Comparison of ENCODE assay signal across 12 mouse cellular contexts in the genomic region with DNA sequence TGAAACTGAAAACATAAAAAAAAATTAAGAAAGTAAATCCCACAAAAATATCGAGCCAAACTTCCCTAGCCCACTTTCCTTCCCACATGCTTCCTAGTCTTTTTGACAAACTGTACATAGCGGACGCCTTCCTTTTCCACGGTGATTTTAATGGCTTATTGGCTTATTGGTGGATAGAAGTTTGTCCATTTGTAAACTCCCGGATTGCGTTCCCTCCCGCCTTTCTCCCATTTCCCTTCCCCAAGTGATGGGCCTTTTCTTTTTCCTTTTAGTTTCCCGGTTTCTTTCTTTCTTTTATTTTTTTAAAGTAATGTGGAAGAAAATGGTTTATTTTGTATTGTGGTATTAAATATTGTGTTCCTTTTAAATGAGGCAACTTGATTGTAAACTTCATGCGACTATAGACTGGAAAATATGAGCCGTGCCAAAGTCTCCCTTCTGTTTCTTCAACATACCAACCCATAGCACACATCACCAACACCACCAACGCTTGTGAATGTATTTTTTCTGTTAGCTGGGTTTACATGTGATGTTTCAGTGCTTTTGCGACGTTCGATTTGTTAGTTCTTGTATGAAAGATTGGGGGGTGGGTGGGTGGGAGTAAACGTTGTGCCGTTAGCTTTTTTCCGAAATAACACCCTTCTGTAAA. TPM values are rescaled to one million over a fixed set of nuclear protein-coding genes. Genes with fewer than 3 reads are reported as not detected.
DNase-seq lines count a peak whose midpoint lies in the region; ATAC-seq and TF ChIP-seq lines count a peak whose summit lies in the region.
"Had no signal": no experiment of that assay in that cellular context is flagged by ENCODE, and none has a peak within 500 bp of the region (broad histone marks: within the 10 kb centered on the region; RNA-seq: fewer than 3 reads in every experiment).

No protein-coding gene starts in this region.

- peak overlapping the region; percentile 62 for H3K4me2 ChIP-seq in midbrain, embryonic 11.5 days
- H3K4me2 ChIP-seq in liver, embryonic 12.5 days = no peak overlapping the region

- DNase-seq in left cerebral cortex, adult 2 months (ENCODE audit: extremely low spot score in 1 of 2, low spot score in 2 of 2) = no peak
- no peak for DNase-seq in left cerebral cortex, adult 8-10 months (ENCODE audit: low spot score in 2 of 2)
- DNase-seq in hindbrain, embryonic 10.5 days (ENCODE audit: low spot score) = no peak
- peak; percentile 93 for DNase-seq in midbrain, embryonic 11.5 days (ENCODE audit: low spot score, missing footprints)
- no peak for DNase-seq in urinary bladder, postnatal 10 days (ENCODE audit: low spot score)
- DNase-seq in urinary bladder, postnatal 36 days (ENCODE audit: low spot score in 2 of 2) = no peak
- no peak for DNase-seq in Muller cell, postnatal 12 days (ENCODE audit: inconsistent ontology term)
- DNase-seq: lung, adult 2 months had no signal

- intact Hi-C loops in left cerebral cortex, adult 2 months (cut with DNase I) = loop anchor here (5.0 kb wide), 1 partner anchor 398 kb away; no protein-coding TSS in a partner anchor

- no peaks in the 10 kb centered on the region for H3K9me3 ChIP-seq in hindbrain, embryonic 10.5 days
- no peaks in the 10 kb centered on the region for H3K9me3 ChIP-seq in midbrain, embryonic 11.5 days (ENCODE audit: control insufficient read depth, low read length)
- H3K9me3 ChIP-seq in liver, embryonic 12.5 days (replicated peaks) = no peaks in the 10 kb centered on the region

- peak overlapping the region; percentile 36; the same call in 1 of the 2 replicates for H3K27ac ChIP-seq in left cerebral cortex, adult 2 months
- peak overlapping the region; percentile 97 for H3K27ac ChIP-seq in hindbrain, embryonic 10.5 days
- H3K27ac ChIP-seq in midbrain, embryonic 11.5 days (ENCODE audit: low read depth, low read length) = no peak overlapping the region
- no peak overlapping the region for H3K27ac ChIP-seq in liver, embryonic 12.5 days

- 6% methylated on average over 17 of the region's 17 CpGs for WGBS in hindbrain, embryonic 10.5 days
- WGBS in midbrain, embryonic 11.5 days = 6% methylated on average over 17 of the region's 17 CpGs
- WGBS in liver, embryonic 12.5 days (ENCODE audit: insufficient replicate concordance) = 27% methylated on average over 17 of the region's 17 CpGs

- ATAC-seq in midbrain, embryonic 11.5 days (ENCODE audit: low FRiP score) = no peak
- no peak for ATAC-seq in liver, embryonic 12.5 days

- H3K27me3 ChIP-seq in hindbrain, embryonic 10.5 days (ENCODE audit: insufficient read depth, poor library complexity, severe bottlenecking) = peaks cover 98% of the 10 kb centered on the region
- peaks cover 64% of the 10 kb centered on the region for H3K27me3 ChIP-seq in midbrain, embryonic 11.5 days (ENCODE audit: control insufficient read depth, insufficient read depth, low read length)
- H3K27me3 ChIP-seq in liver, embryonic 12.5 days (replicated peaks) = peaks cover 100% of the 10 kb centered on the region
- H3K27me3 ChIP-seq: CH12.LX had no signal

- peak overlapping the region; percentile 18 for H3K4me3 ChIP-seq in left cerebral cortex, adult 2 months
- H3K4me3 ChIP-seq in hindbrain, embryonic 10.5 days = peak overlapping the region; percentile 81
- H3K4me3 ChIP-seq in midbrain, embryonic 11.5 days (ENCODE audit: low read depth, low read length) = peak overlapping the region; percentile 75
- no peak overlapping the region for H3K4me3 ChIP-seq in liver, embryonic 12.5 days
- H3K4me3 ChIP-seq: myocyte had no signal

- no peak for TF ChIP-seq CTCF in left cerebral cortex, adult 2 months (IDR thresholded peaks at IDR 0.05)

- H3K36me3 ChIP-seq in hindbrain, embryonic 10.5 days = peaks cover 24% of the 10 kb centered on the region
- H3K36me3 ChIP-seq in midbrain, embryonic 11.5 days (ENCODE audit: control insufficient read depth, insufficient read depth, low read length) = no peaks in the 10 kb centered on the region
- H3K36me3 ChIP-seq in liver, embryonic 12.5 days = no peaks in the 10 kb centered on the region

- H3K4me1 ChIP-seq in hindbrain, embryonic 10.5 days (replicated peaks) = peaks cover 64% of the 10 kb centered on the region
- H3K4me1 ChIP-seq in midbrain, embryonic 11.5 days (ENCODE audit: control insufficient read depth, insufficient read depth, low read length) = peaks cover 15% of the 10 kb centered on the region
- peaks cover 14% of the 10 kb centered on the region for H3K4me1 ChIP-seq in liver, embryonic 12.5 days

- H3K9ac ChIP-seq in midbrain, embryonic 11.5 days (ENCODE audit: low read length) = peak overlapping the region; percentile 96
- no peak overlapping the region for H3K9ac ChIP-seq in liver, embryonic 12.5 days

RNA-seq across cellular contexts. Expression of a gene that starts 4.3 kb away (rescaled TPM):
- total RNA-seq in left cerebral cortex, adult 2 months (2021) = 10 to 100 TPM; 17.4 to 18.3 TPM
- 10 to 100 TPM; 20.3 to 25.7 (median 21.7) TPM for total RNA-seq in left cerebral cortex, adult 8-10 months (2022)
- 7.2 and 10.1 TPM in 2 replicates for polyA plus RNA-seq in hindbrain, embryonic 10.5 days (2016; fragmentation: Nextera tagmentation; extraction: Ambion mirVana)
- polyA plus RNA-seq in midbrain, embryonic 11.5 days (2014; fragmentation: Nextera tagmentation; extraction: Ambion mirVana) = 5.8 and 6.3 TPM in 2 replicates
- not detected in 2 replicates for polyA plus RNA-seq in liver, embryonic 12.5 days (2016; fragmentation: Nextera tagmentation; extraction: Ambion mirVana)
- total RNA-seq: CH12.LX; granulocyte monocyte progenitor cell, adult 5-6 weeks had no signal
- polyA plus RNA-seq: lung, adult 2 months had no signal

RNA-seq across cellular contexts. Expression of a gene that starts 10.8 kb away (rescaled TPM):
- not detected for total RNA-seq in left cerebral cortex, adult 2 months (2021)
- not detected for total RNA-seq in left cerebral cortex, adult 8-10 months (2022)
- polyA plus RNA-seq in hindbrain, embryonic 10.5 days (2016; fragmentation: Nextera tagmentation; extraction: Ambion mirVana) = 0.24 and 0.29 TPM in 2 replicates
- polyA plus RNA-seq in midbrain, embryonic 11.5 days (2014; fragmentation: Nextera tagmentation; extraction: Ambion mirVana) = 0.41 and 0.45 TPM in 2 replicates
- not detected in 2 replicates for polyA plus RNA-seq in liver, embryonic 12.5 days (2016; fragmentation: Nextera tagmentation; extraction: Ambion mirVana)
- total RNA-seq: CH12.LX; granulocyte monocyte progenitor cell, adult 5-6 weeks had no signal
- polyA plus RNA-seq: lung, adult 2 months; myocyte had no signal

RNA-seq across cellular contexts. Expression of a gene that starts 14.1 kb away (rescaled TPM):
- total RNA-seq in left cerebral cortex, adult 2 months (2021) = 1 to 10 TPM; 4.1 to 4.8 TPM
- 1 to 10 TPM; 2.2 to 6.1 (median 3.5) TPM for total RNA-seq in left cerebral cortex, adult 8-10 months (2022)
- 16.5 and 20.3 TPM in 2 replicates for polyA plus RNA-seq in hindbrain, embryonic 10.5 days (2016; fragmentation: Nextera tagmentation; extraction: Ambion mirVana)
- polyA plus RNA-seq in midbrain, embryonic 11.5 days (2014; fragmentation: Nextera tagmentation; extraction: Ambion mirVana) = 14.6 and 15.8 TPM in 2 replicates
- polyA plus RNA-seq in liver, embryonic 12.5 days (2016; fragmentation: Nextera tagmentation; extraction: Ambion mirVana) = not detected in 2 replicates
- total RNA-seq: granulocyte monocyte progenitor cell, adult 5-6 weeks had no signal
- polyA plus RNA-seq: lung, adult 2 months had no signal

RNA-seq across cellular contexts. Expression of a gene that starts 28.7 kb away (rescaled TPM):
- under 1 TPM; 0.28 to 0.34 TPM for total RNA-seq in left cerebral cortex, adult 2 months (2021)
- under 1 TPM in 3 of 4 experiments, not detected in 1; 0.19 to 0.59 (median 0.41) TPM for total RNA-seq in left cerebral cortex, adult 8-10 months (2022)
- polyA plus RNA-seq in hindbrain, embryonic 10.5 days (2016; fragmentation: Nextera tagmentation; extraction: Ambion mirVana) = 1.9 and 2.4 TPM in 2 replicates
- polyA plus RNA-seq in midbrain, embryonic 11.5 days (2014; fragmentation: Nextera tagmentation; extraction: Ambion mirVana) = 0.62 and 0.64 TPM in 2 replicates
- not detected in 2 replicates for polyA plus RNA-seq in liver, embryonic 12.5 days (2016; fragmentation: Nextera tagmentation; extraction: Ambion mirVana)
- total RNA-seq: CH12.LX; granulocyte monocyte progenitor cell, adult 5-6 weeks had no signal
- polyA plus RNA-seq: lung, adult 2 months; myocyte had no signal

RNA-seq across cellular contexts. Expression of a gene that starts 54.5 kb away (rescaled TPM):
- total RNA-seq in left cerebral cortex, adult 2 months (2021) = 10 to 100 TPM; 30.2 to 36.2 TPM
- 10 to 100 TPM; 35.3 to 45.7 (median 40.5) TPM for total RNA-seq in left cerebral cortex, adult 8-10 months (2022)
- 25.6 and 29.3 TPM in 2 replicates for polyA plus RNA-seq in hindbrain, embryonic 10.5 days (2016; fragmentation: Nextera tagmentation; extraction: Ambion mirVana)
- 28.1 and 31.2 TPM in 2 replicates for polyA plus RNA-seq in midbrain, embryonic 11.5 days (2014; fragmentation: Nextera tagmentation; extraction: Ambion mirVana)
- polyA plus RNA-seq in liver, embryonic 12.5 days (2016; fragmentation: Nextera tagmentation; extraction: Ambion mirVana) = 13.3 and 14.2 TPM in 2 replicates

Comparison
In these comparisons a context has a peak if more than half of its experiments do, and no peak if none do; other contexts are left out.
1. H3K27ac ChIP-seq: peak in left cerebral cortex, adult 2 months (single experiment) and hindbrain, embryonic 10.5 days (single experiment); none in midbrain, embryonic 11.5 days (single experiment) and liver, embryonic 12.5 days (single experiment).
2. RNA of a gene that starts 14.1 kb away (polyA plus RNA-seq): 16.5 to 20.3 TPM in hindbrain, embryonic 10.5 days and 14.6 to 15.8 TPM in midbrain, embryonic 11.5 days; not detected in liver, embryonic 12.5 days; every median in the first group is over 10 times any median in the second.